Mouse (Mus musculus) adrenal gland, postnatal 14 days (tissue): Measurements from ENCODE around the gene Gm10645. TPM values are rescaled to one million over a fixed set of nuclear protein-coding genes. Genes with fewer than 3 reads are reported as not detected.

ENCODE experiments used
- DNase-seq: peaks from one replicate; pipeline ENCODE4 v3.0.0; 2021; ENCODE audit warnings: mixed read lengths
- long read RNA-seq, 2 experiments: library from polyadenylated mRNA; stranded (forward); transcript quantifications; one replicate each; pipeline ENCODE4 v2.0.0; 2021
- total RNA-seq: library from RNA; stranded (reverse); gene quantifications from 2 replicates; pipeline ENCODE4 v1.2.3, GENCODE M21; 2021

Gm10645 gene
- total RNA-seq = not detected in 2 replicates
- long read RNA-seq, experiment 1 = 0 reads
- long read RNA-seq, experiment 2 = 0 reads

- DNase-seq = peak; percentile 78
Measured at GRCm38 (mm10) chr8:83165931-83166867, at the start of gene Gm10645. Gene Gm10645, minus strand, starts transcription at chr8:83166170.

- DNase-seq = peak; percentile 12
Measured at GRCm38 (mm10) chr8:83215065-83215464, 49.1 kb upstream of the Gm10645 start.

GRCm38 (mm10) chr8:83210676-83211075 is 44.7 kb upstream of the Gm10645 start:
- no peak for DNase-seq

GRCm38 (mm10) chr8:83209581-83209980 is 43.6 kb upstream of the Gm10645 start:
- DNase-seq = no peak

- DNase-seq = no peak
Measured at GRCm38 (mm10) chr8:83205907-83206306, 39.9 kb upstream of the Gm10645 start.

GRCm38 (mm10) chr8:83202946-83203345 is 37.0 kb upstream of the Gm10645 start:
- no peak for DNase-seq

- peak; percentile 67 for DNase-seq
Measured at GRCm38 (mm10) chr8:83200191-83201177, 34.5 kb upstream of the Gm10645 start.

DNA sequence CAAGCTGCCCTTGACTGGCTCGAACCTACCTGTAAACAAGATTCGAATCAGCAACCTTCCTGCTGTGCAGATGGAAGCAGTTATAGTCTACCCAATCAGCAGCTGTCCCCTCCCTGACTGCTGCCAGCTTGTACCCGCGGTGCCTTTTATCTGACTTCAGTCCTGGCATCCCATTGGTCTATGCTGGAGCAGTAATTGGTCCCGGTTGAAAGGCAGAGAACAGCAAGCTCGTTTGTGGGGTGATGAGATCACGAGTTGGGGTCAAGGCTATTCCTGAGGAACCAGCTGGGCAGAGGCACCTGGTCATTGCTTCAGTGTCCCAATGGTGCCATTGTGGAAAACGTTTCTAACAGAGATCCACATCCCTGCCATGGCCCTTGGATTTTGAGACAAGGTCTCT is 33.7 kb upstream of the Gm10645 start:
- peak; percentile 30 for DNase-seq

DNA sequence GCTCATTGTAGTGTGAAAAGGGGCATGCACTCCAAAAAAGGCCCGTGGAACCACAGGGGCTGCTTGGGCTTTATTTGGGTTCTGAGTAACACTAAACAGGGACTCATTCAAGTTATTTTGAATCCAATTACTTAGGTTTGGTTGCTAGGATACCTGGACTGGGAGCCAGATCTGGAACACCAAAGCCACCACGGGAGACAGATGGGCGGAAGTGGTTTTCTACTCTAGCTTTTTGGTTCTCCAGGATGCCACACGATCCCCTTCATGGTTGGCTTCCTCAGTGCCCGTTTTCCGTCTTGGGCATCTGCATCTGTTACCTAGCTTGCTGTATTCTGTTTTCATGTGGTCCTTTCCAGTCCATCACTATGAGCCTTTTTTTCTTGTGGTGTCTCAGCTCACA is 30.1 kb upstream of the Gm10645 start:
- DNase-seq = no peak

DNA sequence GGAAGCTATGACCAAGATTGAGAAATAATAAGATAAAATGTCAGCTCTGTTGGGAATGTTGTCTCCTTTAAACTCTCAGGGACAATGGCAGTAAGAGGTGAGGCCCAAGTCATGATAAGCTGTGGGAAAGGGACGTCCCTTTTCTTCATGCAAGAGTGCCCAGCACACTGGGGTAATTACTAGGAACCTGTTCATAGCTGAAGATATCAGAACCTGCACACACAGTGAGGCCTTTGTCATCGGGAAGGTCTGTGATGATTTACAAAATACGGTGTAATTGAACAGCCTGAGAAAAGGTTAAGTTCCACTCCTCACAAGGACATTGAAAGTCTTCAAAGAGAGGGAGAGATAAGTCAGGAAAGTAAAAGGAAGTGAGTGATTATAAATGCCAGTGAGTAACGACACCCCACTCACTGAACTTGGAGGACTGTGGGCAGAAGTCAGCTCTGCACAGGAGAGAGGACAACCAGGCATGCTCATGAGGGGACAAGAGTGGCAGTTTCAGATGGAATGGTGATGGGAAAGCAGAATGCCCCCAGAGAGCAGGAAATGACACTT is 23.6 kb upstream of the Gm10645 start:
- no peak for DNase-seq

- DNase-seq = no peak
Measured at GRCm38 (mm10) chr8:83187363-83187962, 21.5 kb upstream of the Gm10645 start.

GRCm38 (mm10) chr8:83186376-83186775 is 20.4 kb upstream of the Gm10645 start:
- DNase-seq = no peak

- no peak for DNase-seq
Measured at GRCm38 (mm10) chr8:83182784-83183183, 16.8 kb upstream of the Gm10645 start.

- DNase-seq = no peak
Measured at GRCm38 (mm10) chr8:83181851-83182482, 16.0 kb upstream of the Gm10645 start.

DNA sequence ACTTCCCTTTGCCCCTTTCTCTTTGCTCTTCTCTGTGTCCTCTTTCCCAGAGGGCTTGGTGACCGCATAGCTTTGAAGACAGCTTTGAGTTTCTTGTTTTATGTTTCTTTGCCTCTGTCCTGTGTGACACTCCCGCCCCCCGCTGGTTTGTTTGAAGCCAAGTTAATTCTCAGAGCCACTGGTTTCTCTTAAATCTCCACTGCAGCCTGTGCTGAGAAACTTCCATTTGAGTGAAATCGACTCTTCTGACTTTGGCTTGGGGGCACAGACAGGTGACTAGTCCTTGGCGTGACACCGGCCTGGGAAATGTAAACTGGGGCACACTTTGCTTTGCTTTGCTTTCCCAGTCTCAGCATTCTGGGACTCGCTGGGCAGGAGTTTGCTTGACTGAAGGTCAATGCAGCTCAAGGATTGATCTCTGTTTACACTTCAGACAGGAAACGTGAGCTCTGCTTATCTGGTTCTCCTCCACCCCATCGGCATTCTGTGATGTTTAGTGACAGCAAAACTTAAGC is 12.3 kb upstream of the Gm10645 start:
- peak; percentile 63 for DNase-seq

- no peak for DNase-seq
Measured at GRCm38 (mm10) chr8:83177317-83178195, 11.6 kb upstream of the Gm10645 start.

DNA sequence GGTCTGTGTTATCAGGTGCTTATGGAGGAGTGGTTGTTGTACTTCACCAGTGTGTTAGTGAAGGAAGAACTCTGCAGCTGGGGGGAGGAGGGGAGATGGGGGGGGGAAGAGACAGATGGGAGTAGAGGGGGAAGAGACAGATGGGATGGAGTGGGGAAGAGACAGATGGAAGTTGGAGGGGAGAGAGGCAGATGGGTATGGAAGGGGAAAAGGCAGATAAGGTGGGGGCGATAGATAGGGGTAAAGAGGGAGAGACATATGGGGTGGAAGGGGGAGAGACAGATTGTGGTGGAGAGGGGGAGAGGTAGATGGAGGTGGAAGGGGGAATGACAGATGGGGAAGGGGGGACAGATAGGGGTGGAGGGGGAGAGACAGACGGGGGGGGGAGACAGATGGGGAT is 10.8 kb upstream of the Gm10645 start:
- DNase-seq = no peak

DNA sequence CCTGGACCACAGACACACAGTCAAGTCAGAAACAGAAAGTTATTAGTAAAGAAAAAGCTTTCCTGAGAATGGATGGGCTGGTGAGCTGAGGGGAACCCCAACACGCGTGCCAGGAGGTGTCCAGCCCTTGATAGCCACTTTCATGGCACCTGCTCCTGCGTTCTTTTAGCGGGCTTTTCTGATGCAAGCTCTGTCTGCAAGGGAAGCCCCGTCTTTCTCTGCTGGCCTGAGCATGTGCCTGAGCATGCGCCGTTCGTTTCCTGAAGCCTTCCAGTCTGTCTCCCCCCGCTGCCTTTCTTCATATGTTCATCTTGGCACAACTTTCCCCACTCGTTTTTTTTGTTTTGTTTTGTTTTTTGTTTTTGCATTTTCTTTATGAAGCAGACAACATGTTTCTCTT is 9.7 kb upstream of the Gm10645 start:
- DNase-seq = no peak

- DNase-seq = no peak
Measured at GRCm38 (mm10) chr8:83170894-83171293, 4.9 kb upstream of the Gm10645 start.

DNA sequence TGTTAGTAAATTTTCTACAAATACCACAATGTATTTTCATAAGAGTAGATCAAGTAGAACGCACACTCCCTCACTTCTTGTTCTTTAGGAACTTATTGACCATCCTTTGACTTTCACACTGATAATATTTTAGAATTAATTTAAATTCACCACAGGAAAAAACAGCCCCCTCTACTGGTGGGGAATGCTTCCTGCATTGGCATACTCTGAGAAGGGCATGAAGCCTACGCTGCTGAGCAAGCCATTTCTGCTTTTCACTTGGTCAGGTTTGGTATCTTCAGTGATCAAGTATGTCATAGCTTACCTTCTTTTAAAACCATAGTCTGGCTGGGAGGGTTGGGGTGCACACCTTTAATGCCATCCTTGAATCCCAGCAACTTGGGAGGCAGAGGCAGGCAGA is 3.7 kb upstream of the Gm10645 start:
- DNase-seq = peak; percentile 52
